Mouse (Mus musculus): ENCODE data around the gene Agbl3. TPM values are rescaled to one million over a fixed set of nuclear protein-coding genes. Genes with fewer than 3 reads are reported as not detected.

The Agbl3 gene
- polyA plus RNA-seq, 1 experiment from 2014 or later = 6.2 TPM

DNA sequence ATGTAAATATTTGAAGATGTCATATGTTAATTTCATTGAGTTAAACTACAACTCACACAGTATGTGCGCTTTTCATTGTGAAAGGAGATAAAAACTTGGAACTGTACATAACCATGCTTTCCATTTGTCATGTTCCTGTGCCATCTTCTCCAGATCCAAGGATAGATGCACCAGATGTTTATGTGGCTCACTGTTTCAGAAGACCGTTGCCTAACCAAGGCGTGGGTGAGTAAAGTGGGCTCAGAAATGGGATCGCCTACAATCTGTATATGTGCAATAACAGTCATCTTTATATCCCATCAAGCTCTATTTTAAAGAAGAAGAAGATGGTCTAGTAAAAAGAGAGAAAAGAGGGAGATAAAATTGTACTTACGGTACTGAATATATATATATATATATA is 52.1 kb downstream of the Agbl3 start:
- H3K9ac ChIP-seq (ENCODE audit: low read length) = no peak overlapping the region
- H3K27ac ChIP-seq (ENCODE audit: low read depth, low read length) = no peak overlapping the region
- no peak for ATAC-seq (ENCODE audit: insufficient read depth, low FRiP score, low TSS enrichment)
- no peaks in the 10 kb centered on the region for H3K9me3 ChIP-seq (ENCODE audit: control insufficient read depth, low read length)
- H3K27me3 ChIP-seq (ENCODE audit: control insufficient read depth, insufficient read depth, low read length) = no peaks in the 10 kb centered on the region
- no peak overlapping the region for H3K4me3 ChIP-seq (ENCODE audit: low read depth, low read length)
- no peaks in the 10 kb centered on the region for H3K36me3 ChIP-seq (ENCODE audit: control insufficient read depth, insufficient read depth, low read length)
- no peaks in the 10 kb centered on the region for H3K4me1 ChIP-seq (ENCODE audit: control insufficient read depth, insufficient read depth, low read length)
- 93% methylated on average over 5 of the region's 5 CpGs for WGBS
- H3K4me2 ChIP-seq (ENCODE audit: low read depth) = no peak overlapping the region
- DNase-seq (ENCODE audit: low spot score) = no peak

DNA sequence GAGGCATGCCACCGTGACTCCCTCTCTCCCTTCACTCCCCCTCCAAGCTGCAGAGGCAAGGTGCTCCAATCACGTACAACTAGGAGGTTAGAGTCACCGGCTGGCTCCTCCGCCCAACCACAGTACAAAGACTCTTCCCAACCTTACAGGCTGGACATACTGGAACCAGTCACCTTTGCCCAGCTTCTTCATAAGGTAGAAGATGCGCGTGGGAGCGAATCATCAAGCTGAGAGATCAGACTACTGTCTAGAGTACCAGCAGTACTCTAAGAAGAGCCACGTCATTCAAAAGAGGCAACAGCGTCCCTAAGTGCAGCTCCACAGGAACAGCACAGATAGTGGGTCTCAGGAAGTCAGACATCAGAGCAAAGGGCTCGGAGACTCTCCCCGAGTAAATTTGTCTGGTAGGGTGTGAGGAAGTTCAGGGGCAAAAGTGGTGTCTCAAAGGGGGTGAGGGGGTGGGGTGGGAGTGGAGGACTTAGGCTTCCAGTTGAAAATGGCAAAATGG is 81.4 kb downstream of the Agbl3 start:
- Histone ChIP-seq H3K4me1 (ENCODE audit: control insufficient read depth, insufficient read depth, low read length) (no peaks in the 10 kb centered on the region), H3K4me2 (ENCODE audit: low read depth) (no peak overlapping the region), H3K9me3 (ENCODE audit: control insufficient read depth, low read length) (no peaks in the 10 kb centered on the region), H3K4me3 (ENCODE audit: low read depth, low read length) (no peak overlapping the region), H3K27me3 (ENCODE audit: control insufficient read depth, insufficient read depth, low read length) (no peaks in the 10 kb centered on the region), H3K36me3 (ENCODE audit: control insufficient read depth, insufficient read depth, low read length) (no peaks in the 10 kb centered on the region), H3K9ac (ENCODE audit: low read length) (no peak overlapping the region), H3K27ac (ENCODE audit: low read depth, low read length) (no peak overlapping the region)
- no peak for ATAC-seq (ENCODE audit: insufficient read depth, low FRiP score, low TSS enrichment)
- DNase-seq (ENCODE audit: low spot score) = no peak
- WGBS = 95% methylated on average over 11 of the region's 11 CpGs

DNA sequence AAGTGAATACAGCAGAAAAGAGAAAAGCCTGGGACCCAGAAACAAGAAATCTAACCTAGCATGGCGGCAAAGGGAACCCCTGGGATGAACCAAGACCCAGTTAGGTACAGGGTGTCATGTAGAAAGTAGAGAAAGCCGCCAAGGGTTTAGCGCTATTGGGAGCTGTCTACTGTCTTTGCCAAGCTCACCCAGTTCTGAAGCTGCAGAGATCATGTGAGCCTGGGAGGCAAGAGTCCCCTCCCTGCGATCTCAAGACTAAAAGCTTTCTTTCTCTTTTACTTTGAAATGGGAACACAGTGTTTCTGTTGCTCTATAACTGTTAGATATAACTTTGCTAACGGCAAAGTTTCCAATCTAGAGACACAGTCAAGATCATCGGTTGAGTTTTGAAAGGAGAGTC is 82.1 kb downstream of the Agbl3 start:
- no peak overlapping the region for H3K4me2 ChIP-seq (ENCODE audit: low read depth)
- no peak overlapping the region for H3K4me3 ChIP-seq (ENCODE audit: low read depth, low read length)
- 91% methylated on average over 6 of the region's 6 CpGs for WGBS
- H3K27ac ChIP-seq (ENCODE audit: low read depth, low read length) = no peak overlapping the region
- no peaks in the 10 kb centered on the region for H3K36me3 ChIP-seq (ENCODE audit: control insufficient read depth, insufficient read depth, low read length)
- ATAC-seq (ENCODE audit: insufficient read depth, low FRiP score, low TSS enrichment) (no peak), DNase-seq (ENCODE audit: low spot score) (no peak)
- H3K27me3 ChIP-seq (ENCODE audit: control insufficient read depth, insufficient read depth, low read length) = no peaks in the 10 kb centered on the region
- no peaks in the 10 kb centered on the region for H3K9me3 ChIP-seq (ENCODE audit: control insufficient read depth, low read length)
- H3K4me1 ChIP-seq (ENCODE audit: control insufficient read depth, insufficient read depth, low read length) = no peaks in the 10 kb centered on the region
- H3K9ac ChIP-seq (ENCODE audit: low read length) = no peak overlapping the region

DNA sequence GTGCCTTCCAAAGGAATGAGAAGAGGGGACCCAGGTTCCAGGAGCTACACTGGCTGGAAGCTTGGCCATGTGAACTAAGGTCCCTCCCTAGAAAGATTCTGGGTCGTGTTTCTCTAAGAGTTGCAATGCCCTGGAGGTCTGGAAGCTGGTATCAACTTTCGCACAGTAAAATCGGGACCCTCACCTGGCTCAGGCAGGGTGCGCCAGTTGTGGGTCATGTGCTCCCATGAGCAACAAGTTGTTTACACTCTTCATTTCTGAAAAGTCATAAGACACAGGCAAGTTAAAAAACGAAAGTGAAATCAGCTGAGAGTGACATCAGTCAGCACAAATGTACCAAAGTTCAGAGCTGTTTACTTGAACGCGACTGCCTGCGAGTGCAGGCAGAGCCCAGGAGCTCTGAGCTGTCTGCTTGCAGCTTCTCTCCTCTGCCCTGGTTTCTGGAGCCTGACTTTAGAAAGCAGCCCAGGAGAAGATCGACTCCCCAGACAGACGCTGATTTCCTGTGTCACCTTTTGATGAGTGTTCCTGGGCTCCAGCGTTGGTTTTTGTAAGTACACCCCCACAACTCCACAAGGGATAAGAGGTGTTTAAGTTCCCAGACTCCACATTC is 82.7 kb downstream of the Agbl3 start, which contains the start of gene Tmem140:
TSS of gene Tmem140 (plus strand) at position 356 of the 613 bp plus-strand sequence.
- Histone ChIP-seq H3K9ac (ENCODE audit: low read length) (no peak within 1 kb of the TSS), H3K27me3 (ENCODE audit: control insufficient read depth, insufficient read depth, low read length) (no peaks in the 10 kb centered on the region), H3K27ac (ENCODE audit: low read depth, low read length) (no peak within 1 kb of the TSS), H3K36me3 (ENCODE audit: control insufficient read depth, insufficient read depth, low read length) (no peaks in the 10 kb centered on the region), H3K4me1 (ENCODE audit: control insufficient read depth, insufficient read depth, low read length) (no peaks in the 10 kb centered on the region), H3K9me3 (ENCODE audit: control insufficient read depth, low read length) (no peaks in the 10 kb centered on the region), H3K4me2 (ENCODE audit: low read depth) (no peak within 1 kb of the TSS), H3K4me3 (ENCODE audit: low read depth, low read length) (no peak within 1 kb of the TSS)
- ATAC-seq (ENCODE audit: insufficient read depth, low FRiP score, low TSS enrichment) = no peak
- 55% methylated on average over 11 of the region's 11 CpGs for WGBS
- DNase-seq (ENCODE audit: low spot score) = no peak

DNA sequence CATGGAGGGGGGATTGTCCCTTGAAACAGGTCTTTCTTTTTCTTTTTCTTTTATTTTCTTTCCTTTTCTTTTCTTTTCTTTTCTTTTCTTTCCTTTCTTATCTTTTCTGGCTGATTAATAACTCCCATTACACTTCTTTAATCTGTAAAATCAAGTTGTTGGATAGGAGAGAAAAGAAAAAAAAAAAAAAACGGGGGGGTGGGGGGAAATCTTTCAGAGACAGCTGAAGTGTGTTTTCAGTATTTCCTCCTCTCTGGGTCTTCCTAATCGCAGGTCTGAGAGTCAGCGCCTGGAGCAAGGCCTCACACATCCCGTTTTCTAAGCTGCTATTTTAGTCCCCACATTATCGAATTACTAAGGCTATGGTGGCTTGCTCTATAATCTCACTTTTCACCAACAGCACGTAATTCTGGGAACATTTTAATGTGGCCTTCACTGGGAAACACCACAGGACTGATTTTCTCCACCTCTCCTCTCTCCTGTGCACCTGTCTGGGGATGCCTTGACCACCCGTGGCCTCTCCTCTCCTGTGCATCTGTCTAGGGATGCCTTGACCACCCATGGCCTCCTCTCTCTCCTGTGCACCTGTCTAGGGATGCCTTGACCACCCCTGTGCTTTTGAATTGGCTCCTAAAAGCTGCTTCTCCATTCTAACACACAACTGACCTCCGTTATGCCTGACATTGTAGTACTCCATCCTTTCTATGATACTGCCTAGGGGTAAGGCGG is 83.7 kb downstream of the Agbl3 start:
- H3K9ac ChIP-seq (ENCODE audit: low read length) = no peak overlapping the region
- no peak for DNase-seq (ENCODE audit: low spot score)
- no peak overlapping the region for H3K27ac ChIP-seq (ENCODE audit: low read depth, low read length)
- no peak overlapping the region for H3K4me2 ChIP-seq (ENCODE audit: low read depth)
- no peak for ATAC-seq (ENCODE audit: insufficient read depth, low FRiP score, low TSS enrichment)
- WGBS = 73% methylated on average over 9 of the region's 9 CpGs
- no peaks in the 10 kb centered on the region for H3K4me1 ChIP-seq (ENCODE audit: control insufficient read depth, insufficient read depth, low read length)
- H3K9me3 ChIP-seq (ENCODE audit: control insufficient read depth, low read length) = no peaks in the 10 kb centered on the region
- H3K36me3 ChIP-seq (ENCODE audit: control insufficient read depth, insufficient read depth, low read length) = no peaks in the 10 kb centered on the region
- H3K4me3 ChIP-seq (ENCODE audit: low read depth, low read length) = no peak overlapping the region
- no peaks in the 10 kb centered on the region for H3K27me3 ChIP-seq (ENCODE audit: control insufficient read depth, insufficient read depth, low read length)

DNA sequence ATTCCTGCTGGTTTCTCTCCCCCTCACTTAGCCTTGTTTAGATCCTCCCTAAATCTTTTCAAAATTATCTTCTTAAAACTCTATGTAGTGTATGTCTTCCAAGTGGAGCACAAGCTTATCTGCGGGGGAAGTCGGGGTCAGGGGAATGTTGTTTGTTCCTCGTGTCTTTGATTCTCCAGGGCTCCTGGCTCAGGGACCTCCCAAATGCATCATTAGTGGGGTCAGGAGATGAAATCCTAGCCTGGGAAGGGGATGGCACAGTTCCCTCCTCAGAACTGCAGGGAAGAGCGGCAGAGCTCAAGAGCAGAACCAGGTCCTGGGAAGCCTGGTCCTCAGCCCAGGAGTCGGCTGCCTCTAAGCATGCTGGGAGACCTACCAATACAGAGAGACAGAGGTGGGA is 85.0 kb downstream of the Agbl3 start:
- ATAC-seq (ENCODE audit: insufficient read depth, low FRiP score, low TSS enrichment) = no peak
- 68% methylated on average over 5 of the region's 5 CpGs for WGBS
- H3K27ac ChIP-seq (ENCODE audit: low read depth, low read length) = no peak overlapping the region

DNA sequence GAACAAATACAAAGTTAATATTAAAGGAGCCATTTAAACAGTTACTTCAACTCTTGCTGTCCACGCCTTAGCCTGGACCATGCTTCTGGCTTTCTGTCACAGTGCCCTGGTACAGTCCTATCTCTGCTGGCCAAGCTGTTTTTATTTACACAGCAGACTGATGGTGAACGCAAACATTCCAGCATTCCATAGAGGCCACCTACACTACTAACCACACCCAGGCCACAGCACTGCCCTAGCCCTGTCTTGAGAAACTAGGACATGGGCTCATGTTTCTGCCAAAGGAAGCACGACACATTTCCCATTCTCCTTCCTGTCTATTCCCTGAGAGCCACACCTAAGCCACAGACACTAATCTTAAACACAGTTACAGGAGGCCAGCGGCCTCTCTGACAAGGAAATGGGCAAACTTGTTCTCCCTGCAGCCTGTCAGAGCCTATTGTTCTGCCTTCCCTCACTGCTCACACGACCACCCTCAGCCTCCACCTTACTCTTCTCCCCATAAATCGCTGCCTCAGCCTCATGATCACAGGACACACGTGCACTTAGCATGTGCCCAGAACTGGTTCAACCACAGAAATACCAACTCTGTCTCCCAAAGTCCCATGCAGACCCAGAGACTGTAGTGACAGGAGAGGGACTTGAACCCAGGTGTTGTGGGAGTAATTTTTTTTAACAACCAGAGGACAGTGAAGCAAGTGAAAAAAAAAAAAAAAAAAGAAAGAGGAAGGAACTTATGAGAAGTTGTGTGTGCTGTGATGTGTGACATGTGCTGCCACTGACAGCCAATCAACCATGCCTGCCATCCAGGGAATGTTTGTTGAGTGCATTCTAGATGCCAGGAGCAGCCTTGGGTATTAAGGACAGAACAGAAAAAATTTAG is 85.7 kb downstream of the Agbl3 start:
- H3K4me2 ChIP-seq (ENCODE audit: low read depth) = no peak overlapping the region
- no peak for ATAC-seq (ENCODE audit: insufficient read depth, low FRiP score, low TSS enrichment)
- no peak overlapping the region for H3K9ac ChIP-seq (ENCODE audit: low read length)
- no peaks in the 10 kb centered on the region for H3K27me3 ChIP-seq (ENCODE audit: control insufficient read depth, insufficient read depth, low read length)
- H3K9me3 ChIP-seq (ENCODE audit: control insufficient read depth, low read length) = no peaks in the 10 kb centered on the region
- no peaks in the 10 kb centered on the region for H3K36me3 ChIP-seq (ENCODE audit: control insufficient read depth, insufficient read depth, low read length)
- 66% methylated on average over 7 of the region's 7 CpGs for WGBS
- no peak for DNase-seq (ENCODE audit: low spot score)
- H3K27ac ChIP-seq (ENCODE audit: low read depth, low read length) = no peak overlapping the region
- H3K4me1 ChIP-seq (ENCODE audit: control insufficient read depth, insufficient read depth, low read length) = no peaks in the 10 kb centered on the region
- no peak overlapping the region for H3K4me3 ChIP-seq (ENCODE audit: low read depth, low read length)

More for the DNA sequence above, 85.0 kb downstream of the Agbl3 start:
- Histone ChIP-seq H3K9ac (ENCODE audit: low read length) (no peak overlapping the region), H3K27me3 (ENCODE audit: control insufficient read depth, insufficient read depth, low read length) (no peaks in the 10 kb centered on the region), H3K4me2 (ENCODE audit: low read depth) (no peak overlapping the region), H3K4me1 (ENCODE audit: control insufficient read depth, insufficient read depth, low read length) (no peaks in the 10 kb centered on the region), H3K36me3 (ENCODE audit: control insufficient read depth, insufficient read depth, low read length) (no peaks in the 10 kb centered on the region), H3K9me3 (ENCODE audit: control insufficient read depth, low read length) (no peaks in the 10 kb centered on the region), H3K4me3 (ENCODE audit: low read depth, low read length) (no peak overlapping the region)
- DNase-seq (ENCODE audit: low spot score) = no peak

DNA sequence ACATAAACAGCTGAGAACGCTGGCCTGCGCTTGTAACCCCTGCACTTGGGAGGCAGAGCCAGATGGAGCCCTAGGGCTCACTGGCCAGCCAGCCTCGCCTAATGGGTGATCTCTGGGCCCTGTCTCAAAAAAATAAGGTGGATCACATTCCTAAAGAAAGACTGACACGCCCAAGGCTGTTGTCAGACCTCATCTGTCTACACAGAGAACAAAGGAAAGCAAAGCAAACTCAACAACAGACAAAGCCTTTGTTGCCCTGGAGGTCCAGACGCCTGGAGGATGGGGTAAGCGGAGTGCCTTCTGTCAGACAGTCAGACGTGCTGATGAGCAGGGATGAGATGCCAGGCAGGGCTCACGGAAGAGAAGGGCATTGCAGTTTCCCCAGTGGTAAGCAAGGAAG is 86.6 kb downstream of the Agbl3 start:
- DNase-seq (ENCODE audit: low spot score) (peak; percentile 46), ATAC-seq (ENCODE audit: insufficient read depth, low FRiP score, low TSS enrichment) (no peak; the same call in 1 of the 2 replicates)
- Histone ChIP-seq H3K9me3 (ENCODE audit: control insufficient read depth, low read length) (no peaks in the 10 kb centered on the region), H3K36me3 (ENCODE audit: control insufficient read depth, insufficient read depth, low read length) (no peaks in the 10 kb centered on the region), H3K4me3 (ENCODE audit: low read depth, low read length) (no peak overlapping the region), H3K27me3 (ENCODE audit: control insufficient read depth, insufficient read depth, low read length) (no peaks in the 10 kb centered on the region), H3K4me1 (ENCODE audit: control insufficient read depth, insufficient read depth, low read length) (no peaks in the 10 kb centered on the region), H3K4me2 (ENCODE audit: low read depth) (no peak overlapping the region), H3K27ac (ENCODE audit: low read depth, low read length) (no peak overlapping the region), H3K9ac (ENCODE audit: low read length) (0 out of 2 replicates have a peak overlapping the region, but pooled peaks have one; percentile 18)
- WGBS = 46% methylated on average over 8 of the region's 8 CpGs

Measured in neural tube, embryonic 11.5 days (tissue).